Mouse (Mus musculus): Measurements from ENCODE around the gene Vmn2r47.
"Not testable (repeated sequence)": the region's sequence is repeated elsewhere in the genome, so short reads cannot be mapped to it uniquely, and the experiment has no call there.

Vmn2r47 gene

GRCm38 (mm10) chr7:9841225-9841624 is at the start of gene Vmn2r47:
Vmn2r47 (minus strand) TSS chr7:9841325.
- DNase-seq = not testable (repeated sequence)

GRCm38 (mm10) chr7:9770471-9770870 is 70.7 kb downstream of the Vmn2r47 start, which contains the start of gene Vmn2r46:
Vmn2r46 (minus strand) TSS chr7:9770571.
- DNase-seq = not testable (repeated sequence)
